Mouse (Mus musculus) forebrain, embryonic 10.5 days (tissue): ENCODE measurements around the gene Msh6. TPM values are rescaled to one million over a fixed set of nuclear protein-coding genes. Genes with fewer than 3 reads are reported as not detected.
A peak's percentile ranks its signal among the peaks of the same experiment; 100 is the strongest.
"Not testable (repeated sequence)": the region's sequence is repeated elsewhere in the genome, so short reads cannot be mapped to it uniquely, and the experiment has no call there.

Source experiments
- DNase-seq: peaks from one replicate; pipeline ENCODE4 v3.0.0-alpha.2; 2017; ENCODE audit warnings: low spot score; ENCODE audit errors: extremely low spot score
- H3K27ac ChIP-seq: fragments of 300-500 bp; sonication (generic); 2 replicates; pipeline ENCODE4 v1.5.1; 2016; ENCODE audit warnings: mild to moderate bottlenecking
- H3K27me3 ChIP-seq: fragments of 300-500 bp; sonication (generic); 2 replicates; pipeline ENCODE4 v1.6.1; 2016; ENCODE audit warnings: mild to moderate bottlenecking; ENCODE audit not compliant: poor library complexity, severe bottlenecking
- H3K36me3 ChIP-seq: fragments of 300-500 bp; sonication (generic); replicated peaks from 2 replicates; pipeline ENCODE4 v1.6.1; 2016; ENCODE audit warnings: mild to moderate bottlenecking, moderate library complexity
- H3K4me1 ChIP-seq: fragments of 300-500 bp; sonication (generic); 2 replicates; pipeline ENCODE4 v1.6.1; 2016
- H3K4me3 ChIP-seq: fragments of 300-500 bp; sonication (generic); 2 replicates; pipeline ENCODE4 v1.5.1; 2016; ENCODE audit warnings: mild to moderate bottlenecking, moderate library complexity
- H3K9me3 ChIP-seq: fragments of 300-500 bp; sonication (generic); 2 replicates; pipeline ENCODE4 v1.6.1; 2016; ENCODE audit warnings: mild to moderate bottlenecking, moderate library complexity
- WGBS: fragments of 180-500 bp; shearing (Covaris S2); methylation state at CpG from one replicate; pipeline ENCODE4 v1.1.7; 2016; 5-methylcytosine and 5-hydroxymethylcytosine counted together
- polyA plus RNA-seq: library from polyadenylated mRNA; unstranded; fragments of >200 nt; fragmentation: Nextera tagmentation; extraction: Ambion mirVana; gene quantifications from 2 replicates; pipeline ENCODE4 v1.2.1, GENCODE M21; 2016

Gene Msh6
- 111 and 115 TPM in 2 replicates for polyA plus RNA-seq

- peaks cover 29% of the 10 kb centered on the region for H3K4me1 ChIP-seq
- H3K9me3 ChIP-seq, result no peaks in the 10 kb centered on the region
- H3K4me3 ChIP-seq, result peak within 1 kb of the TSS; percentile 70
- peak within 1 kb of the TSS; percentile 97 for H3K27ac ChIP-seq
- no peaks in the 10 kb centered on the region for H3K27me3 ChIP-seq
- peak; percentile 91 for DNase-seq
- under 1% methylated on average over 63 of the region's 63 CpGs for WGBS
- peaks cover 30% of the 10 kb centered on the region for H3K36me3 ChIP-seq
Measured at GRCm38 (mm10) chr17:87974629-87975228, at the start of gene Msh6. TSS of gene Msh6 (plus strand) at chr17:87975062.

- H3K9me3 ChIP-seq, result no peaks in the 10 kb centered on the region
- H3K4me1 ChIP-seq, result 0 out of 2 replicates have a peak, but pooled peaks cover 3% of the 10 kb centered on the region
- no peaks in the 10 kb centered on the region for H3K36me3 ChIP-seq
- no peak for DNase-seq
- H3K27ac ChIP-seq, result no peak overlapping the region
- WGBS, result 81% methylated on average over 10 of the region's 10 CpGs
- no peak overlapping the region for H3K4me3 ChIP-seq
- no peaks in the 10 kb centered on the region for H3K27me3 ChIP-seq
Measured at GRCm38 (mm10) chr17:87934326-87934725, 40.5 kb upstream of the Msh6 start.

DNA sequence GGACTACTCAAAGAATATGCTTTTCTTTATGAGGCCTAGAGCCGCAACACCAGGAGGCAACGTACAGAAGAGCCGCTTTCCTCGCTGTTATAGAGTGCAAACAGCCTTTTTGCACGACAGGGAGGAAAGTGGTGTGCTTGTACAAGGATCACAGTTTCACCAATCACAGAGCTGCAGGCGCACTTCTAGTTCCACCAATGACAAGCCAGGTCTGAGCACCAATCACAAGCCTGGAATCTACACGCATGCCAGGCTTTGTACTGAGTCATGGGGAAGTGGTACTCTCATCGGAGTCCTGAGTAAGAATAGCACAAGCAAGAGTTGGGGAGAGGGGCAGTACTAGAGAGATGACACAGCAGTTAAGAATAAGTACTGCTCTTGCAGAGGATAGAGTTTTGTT, 40.1 kb upstream of the Msh6 start:
- Histone ChIP-seq H3K4me3 (no peak overlapping the region), H3K27me3 (no peaks in the 10 kb centered on the region), H3K9me3 (no peaks in the 10 kb centered on the region), H3K27ac (no peak overlapping the region), H3K36me3 (no peaks in the 10 kb centered on the region), H3K4me1 (0 out of 2 replicates have a peak, but pooled peaks cover 3% of the 10 kb centered on the region)
- 89% methylated on average over 8 of the region's 8 CpGs for WGBS
- DNase-seq, result no peak

DNA sequence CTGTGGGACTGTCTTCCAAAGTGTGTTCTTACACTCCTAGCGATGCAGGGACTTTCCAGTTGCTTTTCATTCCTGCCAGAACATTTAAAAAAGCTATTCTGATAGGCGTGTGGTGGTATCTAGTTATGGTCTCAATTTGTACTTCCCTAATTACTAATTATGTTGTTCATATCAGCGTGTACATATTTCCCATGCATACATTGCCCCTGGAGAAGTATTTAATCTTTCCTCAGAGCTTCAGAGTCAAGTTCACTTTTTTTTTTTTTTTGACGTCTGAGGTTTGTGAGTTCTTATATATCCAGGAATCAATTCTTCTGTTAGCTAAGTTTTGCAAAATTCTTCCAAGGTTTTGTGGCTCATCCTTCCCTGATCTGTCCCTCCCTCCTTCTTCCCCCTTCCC, 38.7 kb upstream of the Msh6 start:
- H3K4me3 ChIP-seq, result no peak overlapping the region
- no peaks in the 10 kb centered on the region for H3K36me3 ChIP-seq
- no peak overlapping the region for H3K27ac ChIP-seq
- no peak for DNase-seq
- H3K9me3 ChIP-seq, result no peaks in the 10 kb centered on the region
- WGBS, result 95% methylated on average over 4 of the region's 4 CpGs
- H3K4me1 ChIP-seq, result 0 out of 2 replicates have a peak, but pooled peaks cover 3% of the 10 kb centered on the region
- H3K27me3 ChIP-seq, result no peaks in the 10 kb centered on the region

DNA sequence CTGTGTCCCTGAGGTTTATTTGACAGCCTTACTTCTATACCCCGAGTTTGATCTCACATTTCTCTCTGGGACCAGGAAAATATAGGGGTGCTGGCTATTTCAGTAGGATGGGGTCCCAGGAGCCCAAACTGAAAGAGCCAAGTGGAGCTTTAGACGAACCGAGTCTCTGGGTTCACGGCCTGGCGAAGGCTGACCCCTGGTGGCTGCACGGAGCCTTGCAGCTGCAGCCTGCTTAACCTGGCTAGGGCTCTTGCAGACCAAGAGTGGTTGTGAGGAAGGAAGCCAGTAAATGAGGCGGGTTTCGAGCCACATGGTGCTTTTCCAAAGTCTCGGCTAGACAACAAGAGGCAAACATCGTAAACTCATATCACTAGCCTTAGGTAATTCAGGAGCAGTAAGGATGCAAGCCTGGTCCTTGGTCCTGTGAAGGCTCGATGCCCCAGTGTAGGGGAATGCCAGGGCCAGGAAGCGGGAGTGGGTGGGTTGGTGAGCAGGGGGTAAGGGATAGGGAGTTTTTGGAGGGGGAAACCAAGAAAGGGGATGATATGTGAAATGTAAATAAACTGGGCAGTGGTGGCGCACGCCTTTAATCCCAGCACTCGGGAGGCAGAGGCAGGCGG, 25.8 kb upstream of the Msh6 start:
- Histone ChIP-seq H3K9me3 (no peaks in the 10 kb centered on the region), H3K27me3 (no peaks in the 10 kb centered on the region), H3K4me3 (no peak overlapping the region), H3K36me3 (no peaks in the 10 kb centered on the region), H3K27ac (no peak overlapping the region), H3K4me1 (no peaks in the 10 kb centered on the region)
- 50% methylated on average over 16 of the region's 16 CpGs for WGBS
- peak; percentile 75 for DNase-seq

GRCm38 (mm10) chr17:87954618-87955124, 20.2 kb upstream of the Msh6 start:
- not testable (repeated sequence) for H3K9me3 ChIP-seq, DNase-seq, H3K36me3 ChIP-seq, H3K4me3 ChIP-seq, H3K27ac ChIP-seq, H3K27me3 ChIP-seq, H3K4me1 ChIP-seq
- 93% methylated on average over 13 of the region's 13 CpGs for WGBS

DNA sequence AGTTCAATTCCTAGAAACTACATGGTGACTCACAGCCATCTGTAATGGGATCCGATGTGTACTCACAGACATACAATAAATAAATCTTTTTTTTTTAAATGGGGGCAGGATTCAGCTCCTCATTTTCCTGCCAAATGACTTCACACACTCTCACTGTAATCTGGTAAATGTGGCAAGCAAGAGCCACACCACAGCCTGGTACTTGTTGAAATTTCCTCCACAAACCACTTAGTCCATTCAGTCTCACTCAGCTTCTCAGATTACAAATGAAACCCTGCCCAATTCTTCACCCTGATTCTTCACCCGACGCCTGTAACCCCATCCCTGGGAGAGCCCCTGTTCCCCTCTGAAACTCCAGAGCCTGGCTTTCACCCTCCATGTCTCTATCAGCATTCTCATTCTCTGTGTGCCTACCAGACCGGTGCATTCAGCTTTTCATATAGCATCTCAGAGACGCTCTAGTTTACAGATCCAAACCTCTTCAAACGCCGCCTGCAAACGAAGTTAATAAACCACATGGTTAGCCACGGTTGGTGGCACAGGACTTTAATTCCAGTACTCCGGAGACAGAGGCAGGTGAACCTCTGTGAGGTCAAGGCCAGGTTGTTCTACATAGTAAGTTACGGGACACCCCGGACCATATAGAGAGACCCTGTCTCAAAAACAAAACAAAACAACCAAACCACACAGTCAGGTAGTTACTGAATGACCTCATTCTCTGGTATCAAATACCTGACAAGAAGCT, 17.6 kb upstream of the Msh6 start:
- Histone ChIP-seq H3K4me1 (no peaks in the 10 kb centered on the region), H3K36me3 (no peaks in the 10 kb centered on the region), H3K27me3 (no peaks in the 10 kb centered on the region), H3K4me3 (no peak overlapping the region), H3K27ac (no peak overlapping the region), H3K9me3 (0 out of 2 replicates have a peak, but pooled peaks cover 5% of the 10 kb centered on the region)
- WGBS, result 83% methylated on average over 12 of the region's 12 CpGs
- DNase-seq, result no peak

GRCm38 (mm10) chr17:87958283-87958682, 16.6 kb upstream of the Msh6 start:
- 64% methylated on average over 8 of the region's 8 CpGs for WGBS
- Histone ChIP-seq H3K4me1 (no peaks in the 10 kb centered on the region), H3K27me3 (no peaks in the 10 kb centered on the region), H3K9me3 (0 out of 2 replicates have a peak, but pooled peaks cover 5% of the 10 kb centered on the region), H3K36me3 (no peaks in the 10 kb centered on the region), H3K27ac (no peak overlapping the region), H3K4me3 (no peak overlapping the region)
- no peak for DNase-seq

DNA sequence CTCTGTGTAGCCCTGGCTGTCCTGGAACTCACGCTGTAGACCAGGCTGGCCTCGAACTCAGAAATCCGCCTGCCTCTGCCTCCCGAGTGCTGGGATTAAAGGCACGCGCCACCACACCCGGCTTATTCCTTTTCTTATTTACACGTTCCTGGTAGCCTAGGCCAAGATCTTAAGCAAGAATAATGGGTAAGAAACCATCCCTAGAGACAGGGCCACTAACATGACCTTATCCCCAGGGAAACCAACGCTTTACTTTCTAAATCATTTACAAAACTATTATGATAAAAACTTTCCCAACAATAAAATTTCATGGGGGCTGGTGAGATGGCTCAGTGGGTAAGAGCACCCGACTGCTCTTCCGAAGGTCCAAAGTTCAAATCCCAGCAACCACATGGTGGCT, 15.5 kb upstream of the Msh6 start:
- not testable (repeated sequence) for H3K9me3 ChIP-seq, DNase-seq, H3K27me3 ChIP-seq, H3K4me1 ChIP-seq, H3K4me3 ChIP-seq, H3K36me3 ChIP-seq, H3K27ac ChIP-seq
- 94% methylated on average over 11 of the region's 11 CpGs for WGBS

- H3K27ac ChIP-seq, H3K9me3 ChIP-seq, DNase-seq, H3K36me3 ChIP-seq, H3K4me1 ChIP-seq, H3K27me3 ChIP-seq, H3K4me3 ChIP-seq: not testable (repeated sequence)
- WGBS, result 93% methylated on average over 5 of the region's 5 CpGs
Measured at GRCm38 (mm10) chr17:87959931-87960330, 14.9 kb upstream of the Msh6 start.

- DNase-seq, result no peak
- H3K4me3 ChIP-seq, result no peak overlapping the region
- H3K36me3 ChIP-seq, result no peaks in the 10 kb centered on the region
- H3K4me1 ChIP-seq, result no peaks in the 10 kb centered on the region
- H3K27ac ChIP-seq, result no peak overlapping the region
- H3K27me3 ChIP-seq, result no peaks in the 10 kb centered on the region
- H3K9me3 ChIP-seq, result 0 out of 2 replicates have a peak, but pooled peaks cover 5% of the 10 kb centered on the region
- WGBS, result 93% methylated on average over 13 of the region's 14 CpGs
Measured at GRCm38 (mm10) chr17:87963081-87964075, 11.5 kb upstream of the Msh6 start.

GRCm38 (mm10) chr17:87968483-87968926, 6.4 kb upstream of the Msh6 start:
- not testable (repeated sequence) for H3K27ac ChIP-seq, DNase-seq, H3K4me3 ChIP-seq, H3K27me3 ChIP-seq, H3K4me1 ChIP-seq, H3K9me3 ChIP-seq, H3K36me3 ChIP-seq
- WGBS, result 35% methylated on average over 7 of the region's 8 CpGs
